Mouse (Mus musculus): Measurements from ENCODE around the gene Polr1b. TPM values are rescaled to one million over a fixed set of nuclear protein-coding genes. Genes with fewer than 3 reads are reported as not detected.

The Polr1b gene
- polyA plus RNA-seq, 1 experiment from 2014 or later: 52.7 TPM

DNA sequence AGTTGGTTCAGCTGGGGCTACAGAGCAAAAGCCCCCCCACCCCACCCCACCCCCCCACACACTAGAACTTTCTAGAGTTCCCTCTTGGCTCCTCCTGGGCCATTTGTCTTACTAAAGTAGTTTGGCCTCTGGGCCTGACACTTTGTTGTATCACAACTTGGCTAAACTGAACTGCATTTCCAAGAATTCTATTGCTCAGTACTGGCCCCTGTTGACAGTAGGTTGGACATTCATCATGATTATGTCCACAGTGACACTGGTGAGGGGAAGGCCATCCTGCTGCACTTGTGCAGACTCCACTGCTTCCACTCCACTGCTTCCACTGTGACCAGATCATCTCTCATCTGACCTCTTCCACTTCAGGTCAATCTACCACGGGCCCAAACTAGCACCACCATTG, 52.0 kb downstream of the Polr1b start:
- ATAC-seq (replicated peaks; ENCODE audit: low FRiP score) (no peak), DNase-seq (ENCODE audit: low spot score) (no peak)

DNA sequence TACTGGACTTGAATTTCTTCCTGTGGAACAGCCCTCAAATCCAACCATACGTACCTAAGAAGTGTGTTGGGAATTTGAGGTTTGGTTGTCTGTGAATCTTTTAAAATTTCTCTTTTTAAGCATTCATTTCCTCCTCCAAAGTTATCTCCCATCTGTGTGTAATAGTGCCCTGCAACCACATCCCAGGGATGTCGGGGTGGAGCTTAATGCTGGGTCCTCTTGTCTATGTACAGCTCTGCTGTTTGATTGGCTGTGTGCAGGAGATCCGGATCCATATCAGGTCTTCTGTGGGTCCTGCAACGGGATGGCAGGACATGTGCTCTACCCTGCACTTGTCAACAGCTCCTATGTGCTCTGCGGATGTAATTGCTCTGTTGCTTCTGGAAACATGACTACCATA, 64.0 kb downstream of the Polr1b start:
- DNase-seq (ENCODE audit: low spot score): no peak
- Histone ChIP-seq H3K9me3 (ENCODE audit: control insufficient read depth, low read length) (no peaks in the 10 kb centered on the region), H3K4me2 (no peak overlapping the region), H3K4me3 (ENCODE audit: low read depth, low read length) (no peak overlapping the region), H3K27me3 (replicated peaks; ENCODE audit: control insufficient read depth, insufficient read depth, low read length) (no peaks in the 10 kb centered on the region), H3K36me3 (ENCODE audit: control insufficient read depth, insufficient read depth, low read length) (no peaks in the 10 kb centered on the region), H3K27ac (ENCODE audit: low read depth, low read length) (no peak overlapping the region), H3K4me1 (replicated peaks; ENCODE audit: control insufficient read depth, insufficient read depth, low read length) (no peaks in the 10 kb centered on the region), H3K9ac (ENCODE audit: low read depth, low read length) (no peak overlapping the region)
- WGBS: 59% methylated on average over 5 of the region's 5 CpGs
- ATAC-seq (replicated peaks; ENCODE audit: low FRiP score): no peak

More for the DNA sequence above, 52.0 kb downstream of the Polr1b start:
- H3K36me3 ChIP-seq (ENCODE audit: control insufficient read depth, insufficient read depth, low read length): no peaks in the 10 kb centered on the region
- H3K27me3 ChIP-seq (replicated peaks; ENCODE audit: control insufficient read depth, insufficient read depth, low read length): no peaks in the 10 kb centered on the region
- H3K9ac ChIP-seq (ENCODE audit: low read depth, low read length): no peak overlapping the region
- H3K27ac ChIP-seq (ENCODE audit: low read depth, low read length): no peak overlapping the region
- H3K9me3 ChIP-seq (ENCODE audit: control insufficient read depth, low read length): no peaks in the 10 kb centered on the region
- no peak overlapping the region for H3K4me3 ChIP-seq (ENCODE audit: low read depth, low read length)
- no peak overlapping the region for H3K4me2 ChIP-seq
- WGBS: 75% methylated on average over 1 of the region's 1 CpGs
- H3K4me1 ChIP-seq (replicated peaks; ENCODE audit: control insufficient read depth, insufficient read depth, low read length): no peaks in the 10 kb centered on the region

DNA sequence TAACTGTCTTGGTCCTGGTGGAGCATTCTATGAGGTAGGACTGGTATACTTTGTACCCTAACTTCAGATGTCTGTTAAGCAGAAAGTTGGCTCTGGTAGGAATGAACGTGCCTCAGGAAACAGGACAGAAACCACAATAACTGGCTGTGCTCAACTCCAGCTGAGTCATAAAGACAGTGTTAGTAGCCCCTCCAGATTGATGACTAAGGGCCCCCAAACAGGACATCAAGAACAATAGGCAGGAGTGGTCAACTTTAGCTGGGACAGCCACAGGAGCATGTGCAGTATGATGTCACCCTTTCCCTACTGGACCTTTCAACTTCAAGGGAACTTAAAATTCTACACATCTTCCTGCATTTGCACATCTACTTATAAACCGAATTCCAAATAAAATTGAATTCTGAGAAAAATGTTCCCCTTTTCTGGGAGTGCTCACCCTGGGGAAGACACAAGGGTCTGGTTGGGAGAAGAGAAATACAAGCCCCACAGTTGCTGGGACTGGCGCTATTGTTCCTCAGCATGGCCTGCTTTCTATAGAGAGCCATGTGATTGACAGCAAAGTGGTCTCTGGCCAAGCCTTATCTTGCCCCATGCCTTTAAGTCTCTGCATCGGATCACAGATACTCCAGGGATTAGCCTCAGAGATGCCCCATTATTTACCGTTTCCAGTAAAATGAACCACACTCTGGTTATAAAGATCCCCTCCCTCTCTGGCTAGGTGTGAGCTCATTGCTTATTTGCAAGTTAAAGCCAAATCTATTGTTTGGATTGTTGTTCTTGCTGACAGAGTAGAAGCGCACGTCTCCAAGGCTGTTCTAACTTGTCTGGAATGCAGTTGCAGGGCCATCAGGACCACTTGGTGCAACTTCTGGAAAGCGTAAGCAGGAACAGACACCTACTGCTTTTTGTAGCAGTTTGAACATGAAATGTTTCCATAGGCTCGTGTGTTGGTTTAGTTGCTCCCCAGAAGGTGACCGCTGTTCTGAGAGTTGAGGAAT, 66.0 kb downstream of the Polr1b start:
- Histone ChIP-seq H3K9ac (ENCODE audit: low read depth, low read length) (no peak overlapping the region), H3K9me3 (ENCODE audit: control insufficient read depth, low read length) (no peaks in the 10 kb centered on the region), H3K4me2 (no peak overlapping the region), H3K27me3 (replicated peaks; ENCODE audit: control insufficient read depth, insufficient read depth, low read length) (no peaks in the 10 kb centered on the region), H3K27ac (ENCODE audit: low read depth, low read length) (no peak overlapping the region), H3K36me3 (ENCODE audit: control insufficient read depth, insufficient read depth, low read length) (no peaks in the 10 kb centered on the region), H3K4me3 (ENCODE audit: low read depth, low read length) (no peak overlapping the region), H3K4me1 (replicated peaks; ENCODE audit: control insufficient read depth, insufficient read depth, low read length) (no peaks in the 10 kb centered on the region)
- DNase-seq (ENCODE audit: low spot score) (no peak), ATAC-seq (replicated peaks; ENCODE audit: low FRiP score) (no peak)
- WGBS: 57% methylated on average over 10 of the region's 10 CpGs

DNA sequence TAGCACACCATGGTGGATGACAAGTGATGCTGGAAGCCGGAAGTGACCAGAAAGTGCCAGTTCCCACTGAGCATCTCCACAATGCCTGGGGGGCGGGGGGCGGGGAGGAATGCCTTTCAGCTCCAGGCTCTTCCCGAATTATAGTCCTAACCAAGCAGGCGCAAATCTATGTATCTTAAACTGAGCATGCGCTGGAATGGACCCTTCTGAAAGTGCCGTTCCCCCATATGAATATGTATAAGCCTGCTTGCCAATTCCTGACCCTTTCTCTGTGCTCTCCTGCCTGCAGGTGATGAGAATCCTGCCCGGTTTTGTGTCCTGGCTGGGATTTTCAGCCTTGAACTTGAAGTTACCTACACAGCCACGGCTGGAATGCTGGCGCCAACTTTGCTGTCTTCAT, 72.6 kb downstream of the Polr1b start:
- WGBS: 50% methylated on average over 10 of the region's 10 CpGs
- H3K4me3 ChIP-seq (ENCODE audit: low read depth, low read length): no peak overlapping the region
- no peaks in the 10 kb centered on the region for H3K27me3 ChIP-seq (replicated peaks; ENCODE audit: control insufficient read depth, insufficient read depth, low read length)

DNA sequence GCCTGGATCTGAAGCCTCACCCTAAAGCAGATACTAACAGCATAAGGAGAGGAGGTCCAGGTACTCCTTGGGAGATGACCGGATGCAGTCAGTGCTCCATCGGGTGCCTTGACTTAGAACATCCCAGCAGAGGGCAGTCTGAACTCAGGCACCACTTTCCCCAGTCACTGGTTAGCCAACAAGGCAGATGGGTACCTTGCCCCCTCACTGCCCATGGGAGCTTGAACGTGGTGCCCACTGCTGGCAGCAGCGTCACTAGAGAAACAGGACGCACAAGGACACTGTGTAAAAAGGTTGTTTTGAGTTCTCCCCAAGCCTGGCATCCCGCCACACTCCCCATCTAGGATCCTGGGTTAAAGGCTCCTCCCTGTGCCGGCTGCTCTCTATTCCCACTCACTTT, 73.7 kb downstream of the Polr1b start:
- DNase-seq (ENCODE audit: low spot score) (no peak), ATAC-seq (replicated peaks; ENCODE audit: low FRiP score) (peak; percentile 67; the same call in 1 of the 2 replicates)
- H3K9ac ChIP-seq (ENCODE audit: low read depth, low read length): no peak overlapping the region
- 0 out of 2 replicates have a peak, but pooled peaks cover 5% of the 10 kb centered on the region for H3K4me1 ChIP-seq (replicated peaks; ENCODE audit: control insufficient read depth, insufficient read depth, low read length)
- no peak overlapping the region for H3K27ac ChIP-seq (ENCODE audit: low read depth, low read length)
- 43% methylated on average over 7 of the region's 7 CpGs for WGBS
- no peak overlapping the region for H3K4me2 ChIP-seq
- no peaks in the 10 kb centered on the region for H3K27me3 ChIP-seq (replicated peaks; ENCODE audit: control insufficient read depth, insufficient read depth, low read length)
- no peaks in the 10 kb centered on the region for H3K36me3 ChIP-seq (ENCODE audit: control insufficient read depth, insufficient read depth, low read length)
- no peak overlapping the region for H3K4me3 ChIP-seq (ENCODE audit: low read depth, low read length)
- H3K9me3 ChIP-seq (ENCODE audit: control insufficient read depth, low read length): no peaks in the 10 kb centered on the region

More for the DNA sequence above, 72.6 kb downstream of the Polr1b start:
- DNase-seq (ENCODE audit: low spot score): no peak
- Histone ChIP-seq H3K9me3 (ENCODE audit: control insufficient read depth, low read length) (no peaks in the 10 kb centered on the region), H3K4me2 (no peak overlapping the region), H3K9ac (ENCODE audit: low read depth, low read length) (no peak overlapping the region), H3K4me1 (replicated peaks; ENCODE audit: control insufficient read depth, insufficient read depth, low read length) (0 out of 2 replicates have a peak, but pooled peaks cover 5% of the 10 kb centered on the region), H3K36me3 (ENCODE audit: control insufficient read depth, insufficient read depth, low read length) (no peaks in the 10 kb centered on the region), H3K27ac (ENCODE audit: low read depth, low read length) (no peak overlapping the region)
- ATAC-seq (replicated peaks; ENCODE audit: low FRiP score): no peak

DNA sequence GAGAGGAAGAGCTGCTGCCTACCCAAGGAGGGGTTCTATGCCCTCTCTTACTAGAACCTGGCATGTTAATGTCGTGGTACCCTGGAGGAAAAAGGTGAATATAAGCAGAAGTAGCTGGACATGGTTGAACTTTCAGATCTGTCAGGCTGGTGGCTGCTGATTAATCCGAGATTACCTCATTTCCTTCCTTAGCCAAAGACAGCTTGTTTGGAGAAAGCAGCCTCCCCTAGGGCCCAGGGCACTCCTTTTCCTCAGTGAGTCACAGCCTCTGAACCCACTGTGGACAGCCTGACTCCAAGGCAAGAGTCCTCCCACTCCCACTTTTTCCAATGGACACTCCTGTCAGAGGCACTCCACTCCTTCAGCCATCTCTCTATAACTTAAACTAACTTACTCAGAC, 74.8 kb downstream of the Polr1b start:
- Histone ChIP-seq H3K36me3 (ENCODE audit: control insufficient read depth, insufficient read depth, low read length) (no peaks in the 10 kb centered on the region), H3K4me2 (no peak overlapping the region), H3K4me1 (replicated peaks; ENCODE audit: control insufficient read depth, insufficient read depth, low read length) (0 out of 2 replicates have a peak, but pooled peaks cover 5% of the 10 kb centered on the region), H3K4me3 (ENCODE audit: low read depth, low read length) (no peak overlapping the region), H3K27me3 (replicated peaks; ENCODE audit: control insufficient read depth, insufficient read depth, low read length) (no peaks in the 10 kb centered on the region), H3K9me3 (ENCODE audit: control insufficient read depth, low read length) (no peaks in the 10 kb centered on the region), H3K27ac (ENCODE audit: low read depth, low read length) (no peak overlapping the region), H3K9ac (ENCODE audit: low read depth, low read length) (no peak overlapping the region)
- DNase-seq (ENCODE audit: low spot score): no peak
- ATAC-seq (replicated peaks; ENCODE audit: low FRiP score): no peak
- 23% methylated on average over 2 of the region's 2 CpGs for WGBS

Other genes starting within 250 kb of the Polr1b start
- 0.62 and 0.90 TPM in 2 replicates for gene Fbln7, start 238.0 kb upstream of the Polr1b start, polyA plus RNA-seq (2014; fragmentation: Nextera tagmentation; extraction: Ambion mirVana)
- gene Zc3h8, start 156.9 kb upstream of the Polr1b start, polyA plus RNA-seq (2014; fragmentation: Nextera tagmentation; extraction: Ambion mirVana): 9.2 and 11.9 TPM in 2 replicates
- gene Zc3h6, start 133.6 kb upstream of the Polr1b start, polyA plus RNA-seq (2014; fragmentation: Nextera tagmentation; extraction: Ambion mirVana): 0.84 and 1.3 TPM in 2 replicates
- gene Gm10762, start 133.3 kb upstream of the Polr1b start, polyA plus RNA-seq (2014; fragmentation: Nextera tagmentation; extraction: Ambion mirVana): 7.5 and 8.7 TPM in 2 replicates
- 0.05 and 0.06 TPM in 2 replicates for gene Vinac1, start 52.8 kb upstream of the Polr1b start, polyA plus RNA-seq (2014; fragmentation: Nextera tagmentation; extraction: Ambion mirVana)
- 5.2 and 6.1 TPM in 2 replicates for gene Ttl, start 35.1 kb upstream of the Polr1b start, polyA plus RNA-seq (2014; fragmentation: Nextera tagmentation; extraction: Ambion mirVana)
- gene Chchd5, start 28.7 kb downstream of the Polr1b start, polyA plus RNA-seq (2014; fragmentation: Nextera tagmentation; extraction: Ambion mirVana): 18.6 and 19.5 TPM in 2 replicates
- 69.5 and 71.8 TPM in 2 replicates for gene Slc20a1, start 97.8 kb downstream of the Polr1b start, polyA plus RNA-seq (2014; fragmentation: Nextera tagmentation; extraction: Ambion mirVana)
- gene Ckap2l, start 196.2 kb downstream of the Polr1b start, polyA plus RNA-seq (2014; fragmentation: Nextera tagmentation; extraction: Ambion mirVana): 55.1 and 63.7 TPM in 2 replicates
- gene Il1a, start 209.0 kb downstream of the Polr1b start, polyA plus RNA-seq (2014; fragmentation: Nextera tagmentation; extraction: Ambion mirVana): 2.2 and 2.5 TPM in 2 replicates

Measured in liver, embryonic 11.5 days (tissue).